Mouse (Mus musculus): ENCODE data around the gene Ints7. TPM values are rescaled to one million over a fixed set of nuclear protein-coding genes. Genes with fewer than 3 reads are reported as not detected.

The Ints7 gene
- polyA plus RNA-seq (2015; fragmentation: Nextera tagmentation; extraction: Ambion mirVana) = 35.6 and 35.7 TPM in 2 replicates

GRCm38 (mm10) chr1:191575458-191576247 lies at the start of gene Ints7, which contains the start of gene Dtl:
Ints7 (plus strand) TSS chr1:191575636.
Dtl (minus strand) TSS chr1:191575544.
- WGBS = under 1% methylated on average over 69 of the region's 70 CpGs
- peak within 1 kb of the TSS; percentile 93 for H3K27ac ChIP-seq (ENCODE audit: low read length)
- H3K36me3 ChIP-seq (ENCODE audit: control insufficient read depth, insufficient read depth, low read length) = no peaks in the 10 kb centered on the region
- peak; percentile 99 for ATAC-seq
- H3K9ac ChIP-seq (ENCODE audit: low read depth, low read length) = peak within 1 kb of the TSS; percentile 78
- peak within 1 kb of the TSS; percentile 85 for H3K4me2 ChIP-seq (ENCODE audit: low read depth, low read length)
- peaks cover 21% of the 10 kb centered on the region for H3K4me1 ChIP-seq (ENCODE audit: control insufficient read depth, insufficient read depth, low read length)
- no peaks in the 10 kb centered on the region for H3K27me3 ChIP-seq (replicated peaks; ENCODE audit: control insufficient read depth, insufficient read depth, low read length)
- H3K9me3 ChIP-seq (ENCODE audit: control insufficient read depth, low read length) = no peaks in the 10 kb centered on the region
- H3K4me3 ChIP-seq (ENCODE audit: low read length) = peak within 1 kb of the TSS; percentile 90

DNA sequence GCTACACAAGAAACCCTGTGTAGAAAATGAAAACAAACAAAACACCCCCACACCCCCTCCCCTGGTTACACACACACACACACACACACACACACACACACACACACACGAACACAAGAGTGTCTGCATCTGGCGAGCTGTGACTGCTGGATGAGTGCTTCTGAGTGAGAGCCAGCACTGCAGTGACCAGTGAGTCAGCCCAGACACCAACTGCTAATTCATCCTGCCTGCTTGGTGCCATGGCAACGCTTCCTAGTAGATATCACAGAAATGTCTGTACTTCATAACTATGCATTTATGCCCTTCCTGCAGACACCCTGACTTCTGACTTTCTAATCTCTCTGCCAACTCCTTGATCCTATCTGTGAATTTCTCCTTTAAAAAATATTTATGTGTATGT lies 48.3 kb upstream of the Ints7 start:
- no peaks in the 10 kb centered on the region for H3K9me3 ChIP-seq (ENCODE audit: control insufficient read depth, low read length)
- H3K4me1 ChIP-seq (ENCODE audit: control insufficient read depth, insufficient read depth, low read length) = no peaks in the 10 kb centered on the region
- no peak for ATAC-seq
- H3K27ac ChIP-seq (ENCODE audit: low read length) = no peak overlapping the region
- no peaks in the 10 kb centered on the region for H3K27me3 ChIP-seq (replicated peaks; ENCODE audit: control insufficient read depth, insufficient read depth, low read length)
- no peak overlapping the region for H3K4me2 ChIP-seq (ENCODE audit: low read depth, low read length)
- no peak overlapping the region for H3K4me3 ChIP-seq (ENCODE audit: low read length)
- no peaks in the 10 kb centered on the region for H3K36me3 ChIP-seq (ENCODE audit: control insufficient read depth, insufficient read depth, low read length)
- 57% methylated on average over 3 of the region's 3 CpGs for WGBS
- H3K9ac ChIP-seq (ENCODE audit: low read depth, low read length) = no peak overlapping the region

- Histone ChIP-seq H3K27ac (ENCODE audit: low read length) (peak overlapping the region; percentile 13; the same call in 1 of the 2 replicates), H3K4me3 (ENCODE audit: low read length) (no peak overlapping the region), H3K9ac (ENCODE audit: low read depth, low read length) (no peak overlapping the region), H3K36me3 (ENCODE audit: control insufficient read depth, insufficient read depth, low read length) (no peaks in the 10 kb centered on the region), H3K9me3 (ENCODE audit: control insufficient read depth, low read length) (no peaks in the 10 kb centered on the region), H3K27me3 (replicated peaks; ENCODE audit: control insufficient read depth, insufficient read depth, low read length) (no peaks in the 10 kb centered on the region), H3K4me1 (ENCODE audit: control insufficient read depth, insufficient read depth, low read length) (no peaks in the 10 kb centered on the region), H3K4me2 (ENCODE audit: low read depth, low read length) (no peak overlapping the region)
- ATAC-seq = peak; percentile 58
- WGBS = 48% methylated on average over 4 of the region's 4 CpGs
Measured at GRCm38 (mm10) chr1:191527921-191528612, 47.4 kb upstream of the Ints7 start.

DNA sequence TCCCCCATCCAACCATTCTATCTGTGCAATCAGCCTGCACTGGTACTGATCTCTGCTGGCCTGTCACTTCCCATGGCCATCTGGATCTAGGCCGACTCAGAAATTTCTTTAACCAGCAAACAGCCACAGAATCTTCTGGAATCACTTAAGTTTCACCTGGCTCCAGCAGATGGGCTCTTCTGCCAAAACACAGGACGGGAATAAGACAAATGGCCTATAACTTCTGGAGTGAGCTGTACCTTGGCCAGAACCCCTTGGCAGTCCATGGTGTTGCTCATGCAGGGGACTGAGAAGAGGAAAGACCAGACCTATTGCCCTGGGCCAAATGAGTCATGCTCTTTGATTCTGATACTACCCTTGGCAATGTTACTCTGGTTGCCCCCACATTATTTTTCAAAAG lies 46.0 kb upstream of the Ints7 start:
- Histone ChIP-seq H3K4me2 (ENCODE audit: low read depth, low read length) (no peak overlapping the region), H3K27me3 (replicated peaks; ENCODE audit: control insufficient read depth, insufficient read depth, low read length) (no peaks in the 10 kb centered on the region), H3K4me3 (ENCODE audit: low read length) (no peak overlapping the region), H3K4me1 (ENCODE audit: control insufficient read depth, insufficient read depth, low read length) (no peaks in the 10 kb centered on the region), H3K36me3 (ENCODE audit: control insufficient read depth, insufficient read depth, low read length) (no peaks in the 10 kb centered on the region), H3K9ac (ENCODE audit: low read depth, low read length) (no peak overlapping the region), H3K9me3 (ENCODE audit: control insufficient read depth, low read length) (no peaks in the 10 kb centered on the region), H3K27ac (ENCODE audit: low read length) (no peak overlapping the region)
- no peak for ATAC-seq
- 69% methylated on average over 2 of the region's 2 CpGs for WGBS

- H3K4me3 ChIP-seq (ENCODE audit: low read length) = no peak overlapping the region
- no peaks in the 10 kb centered on the region for H3K9me3 ChIP-seq (ENCODE audit: control insufficient read depth, low read length)
- no peak overlapping the region for H3K9ac ChIP-seq (ENCODE audit: low read depth, low read length)
- no peak for ATAC-seq
- no peaks in the 10 kb centered on the region for H3K27me3 ChIP-seq (replicated peaks; ENCODE audit: control insufficient read depth, insufficient read depth, low read length)
- WGBS = 57% methylated on average over 1 of the region's 1 CpGs
- no peaks in the 10 kb centered on the region for H3K4me1 ChIP-seq (ENCODE audit: control insufficient read depth, insufficient read depth, low read length)
- no peak overlapping the region for H3K4me2 ChIP-seq (ENCODE audit: low read depth, low read length)
- H3K27ac ChIP-seq (ENCODE audit: low read length) = no peak overlapping the region
- no peaks in the 10 kb centered on the region for H3K36me3 ChIP-seq (ENCODE audit: control insufficient read depth, insufficient read depth, low read length)
Measured at GRCm38 (mm10) chr1:191531023-191531422, 44.4 kb upstream of the Ints7 start.

DNA sequence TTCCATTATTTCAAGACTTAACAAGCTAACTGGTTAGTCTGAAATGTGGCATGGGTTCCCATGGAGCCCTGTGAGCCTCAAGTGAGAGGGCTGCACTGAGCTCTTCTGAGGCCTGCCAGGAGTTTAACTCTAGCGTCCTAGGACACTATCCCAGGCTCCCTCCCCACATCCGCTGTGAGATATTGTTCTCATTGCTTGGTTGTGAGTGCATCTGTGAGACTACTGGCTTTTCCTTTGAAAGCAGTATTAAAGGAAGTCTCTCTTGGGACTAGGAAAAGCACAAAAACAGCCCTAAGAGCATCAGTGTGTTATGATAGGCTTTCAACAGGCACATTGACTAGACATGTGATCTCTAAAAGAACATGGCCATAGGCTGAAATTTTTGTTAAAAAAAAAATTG lies 40.5 kb upstream of the Ints7 start:
- Histone ChIP-seq H3K4me3 (ENCODE audit: low read length) (no peak overlapping the region), H3K9me3 (ENCODE audit: control insufficient read depth, low read length) (no peaks in the 10 kb centered on the region), H3K4me1 (ENCODE audit: control insufficient read depth, insufficient read depth, low read length) (no peaks in the 10 kb centered on the region), H3K27ac (ENCODE audit: low read length) (no peak overlapping the region), H3K9ac (ENCODE audit: low read depth, low read length) (no peak overlapping the region), H3K36me3 (ENCODE audit: control insufficient read depth, insufficient read depth, low read length) (0 out of 2 replicates have a peak, but pooled peaks cover 2% of the 10 kb centered on the region), H3K27me3 (replicated peaks; ENCODE audit: control insufficient read depth, insufficient read depth, low read length) (no peaks in the 10 kb centered on the region), H3K4me2 (ENCODE audit: low read depth, low read length) (no peak overlapping the region)
- ATAC-seq = no peak
- 67% methylated on average over 2 of the region's 2 CpGs for WGBS

DNA sequence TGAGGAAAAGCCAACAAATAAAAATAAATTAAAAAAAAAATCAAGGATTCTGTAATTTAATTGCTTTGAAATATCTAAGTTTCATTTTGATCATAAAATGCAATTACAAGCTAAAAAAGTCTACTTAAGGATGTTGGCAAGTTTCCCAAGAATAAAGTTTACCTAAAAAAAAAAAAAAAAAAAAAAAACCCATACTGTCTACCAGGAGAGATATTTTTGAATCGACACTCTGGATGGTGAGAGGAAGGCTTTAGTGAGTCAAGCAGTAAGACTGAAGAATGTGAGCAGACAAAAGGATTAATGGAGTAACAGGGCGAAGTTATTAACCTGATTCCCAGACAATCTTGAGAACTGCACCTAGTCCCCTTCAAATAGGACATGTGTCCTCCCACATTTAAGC lies 35.1 kb upstream of the Ints7 start:
- H3K36me3 ChIP-seq (ENCODE audit: control insufficient read depth, insufficient read depth, low read length) = peaks cover 2% of the 10 kb centered on the region; the same call in 1 of the 2 replicates
- no peak for ATAC-seq
- WGBS = 75% methylated on average over 2 of the region's 2 CpGs

GRCm38 (mm10) chr1:191541014-191541413 lies 34.4 kb upstream of the Ints7 start:
- 86% methylated on average over 9 of the region's 9 CpGs for WGBS
- peaks cover 5% of the 10 kb centered on the region; the same call in 1 of the 2 replicates for H3K36me3 ChIP-seq (ENCODE audit: control insufficient read depth, insufficient read depth, low read length)
- ATAC-seq = no peak

More for the DNA sequence above, 35.1 kb upstream of the Ints7 start:
- H3K9me3 ChIP-seq (ENCODE audit: control insufficient read depth, low read length) = no peaks in the 10 kb centered on the region
- no peak overlapping the region for H3K27ac ChIP-seq (ENCODE audit: low read length)
- no peak overlapping the region for H3K9ac ChIP-seq (ENCODE audit: low read depth, low read length)
- H3K4me1 ChIP-seq (ENCODE audit: control insufficient read depth, insufficient read depth, low read length) = no peaks in the 10 kb centered on the region
- H3K27me3 ChIP-seq (replicated peaks; ENCODE audit: control insufficient read depth, insufficient read depth, low read length) = no peaks in the 10 kb centered on the region
- no peak overlapping the region for H3K4me3 ChIP-seq (ENCODE audit: low read length)
- no peak overlapping the region for H3K4me2 ChIP-seq (ENCODE audit: low read depth, low read length)

GRCm38 (mm10) chr1:191541619-191542018 lies 33.8 kb upstream of the Ints7 start:
- 79% methylated on average over 4 of the region's 4 CpGs for WGBS
- no peaks in the 10 kb centered on the region for H3K9me3 ChIP-seq (ENCODE audit: control insufficient read depth, low read length)
- no peaks in the 10 kb centered on the region for H3K27me3 ChIP-seq (replicated peaks; ENCODE audit: control insufficient read depth, insufficient read depth, low read length)
- H3K27ac ChIP-seq (ENCODE audit: low read length) = no peak overlapping the region
- no peak for ATAC-seq
- H3K4me2 ChIP-seq (ENCODE audit: low read depth, low read length) = no peak overlapping the region
- H3K9ac ChIP-seq (ENCODE audit: low read depth, low read length) = no peak overlapping the region
- peaks cover 5% of the 10 kb centered on the region; the same call in 1 of the 2 replicates for H3K36me3 ChIP-seq (ENCODE audit: control insufficient read depth, insufficient read depth, low read length)
- H3K4me3 ChIP-seq (ENCODE audit: low read length) = no peak overlapping the region
- no peaks in the 10 kb centered on the region for H3K4me1 ChIP-seq (ENCODE audit: control insufficient read depth, insufficient read depth, low read length)

More at GRCm38 (mm10) chr1:191541014-191541413, 34.4 kb upstream of the Ints7 start:
- no peak overlapping the region for H3K27ac ChIP-seq (ENCODE audit: low read length)
- H3K4me1 ChIP-seq (ENCODE audit: control insufficient read depth, insufficient read depth, low read length) = no peaks in the 10 kb centered on the region
- no peak overlapping the region for H3K4me2 ChIP-seq (ENCODE audit: low read depth, low read length)
- H3K27me3 ChIP-seq (replicated peaks; ENCODE audit: control insufficient read depth, insufficient read depth, low read length) = no peaks in the 10 kb centered on the region
- no peak overlapping the region for H3K9ac ChIP-seq (ENCODE audit: low read depth, low read length)
- H3K4me3 ChIP-seq (ENCODE audit: low read length) = no peak overlapping the region
- no peaks in the 10 kb centered on the region for H3K9me3 ChIP-seq (ENCODE audit: control insufficient read depth, low read length)
